Mouse (Mus musculus): Measurements from ENCODE around the gene Rmdn2. TPM values are rescaled to one million over a fixed set of nuclear protein-coding genes. Genes with fewer than 3 reads are reported as not detected.

The Rmdn2 gene
- polyA plus RNA-seq (2012; ENCODE audit: insufficient read depth, insufficient read length, missing spikeins) = 5.5 and 7.3 TPM in 2 replicates

DNA sequence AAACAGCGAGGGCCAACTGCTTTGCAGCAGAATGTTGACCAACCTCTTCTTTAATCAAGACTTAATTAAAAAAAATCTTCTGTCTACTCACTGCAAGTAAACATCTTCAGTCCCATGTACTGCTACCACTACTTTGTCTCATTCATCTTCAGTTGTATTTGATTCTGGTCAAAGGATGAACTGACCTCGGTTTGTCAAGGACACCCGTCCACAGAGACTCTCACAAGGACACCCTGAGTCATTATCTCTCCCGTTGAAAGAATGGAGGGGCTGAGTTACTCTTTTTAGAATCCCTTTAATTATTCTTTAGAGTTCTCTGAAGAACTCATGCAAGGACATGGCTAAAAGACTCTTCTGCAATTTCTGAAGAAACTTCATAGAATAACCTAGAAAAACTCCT is at the start of gene Rmdn2:
Gene Rmdn2, plus strand, starts transcription at position 319 of the 400 bp plus-strand sequence.
- peaks cover 8% of the 10 kb centered on the region for H3K4me1 ChIP-seq (ENCODE audit: control insufficient read depth, insufficient read depth, low read length)
- H3K27ac ChIP-seq (ENCODE audit: insufficient read depth, low read depth, low read length) = no peak within 1 kb of the TSS
- TF ChIP-seq CTCF (IDR thresholded peaks at IDR 0.05; ENCODE audit: low read depth, low read length) = no peak
- TF ChIP-seq POLR2A (IDR thresholded peaks at IDR 0.05; ENCODE audit: borderline replicate concordance, low read depth, low read length) = no peak
- H3K4me3 ChIP-seq (ENCODE audit: insufficient read depth, low read length) = no peak within 1 kb of the TSS

DNA sequence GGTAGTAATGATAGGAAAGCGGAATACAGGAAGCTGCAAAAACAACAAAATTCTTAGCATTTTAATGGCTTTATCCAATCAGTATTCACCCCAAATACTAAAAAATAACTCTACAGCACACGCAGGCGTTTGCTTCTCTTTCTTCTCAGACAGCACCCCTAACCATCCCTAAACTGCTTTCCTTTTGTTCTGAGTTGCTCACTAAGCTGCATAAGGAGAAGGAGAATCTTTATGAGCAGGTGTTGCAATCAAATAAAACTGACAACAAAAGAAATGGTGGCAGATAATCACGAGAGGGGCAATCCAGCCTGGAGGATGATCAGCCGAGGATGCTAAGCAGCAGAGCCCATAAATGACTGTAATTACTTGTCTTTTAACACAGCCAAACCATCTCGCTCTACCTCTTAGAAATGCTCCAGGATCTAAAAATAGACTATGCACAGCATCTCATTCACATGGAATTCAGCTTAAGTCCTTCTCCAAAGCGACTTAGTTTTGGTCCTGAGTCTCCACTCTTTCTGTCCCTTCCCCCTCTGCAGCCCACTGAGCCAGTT is 48.5 kb upstream of the Rmdn2 start:
- no peak overlapping the region for H3K4me3 ChIP-seq (ENCODE audit: insufficient read depth, low read length)
- H3K27ac ChIP-seq (ENCODE audit: insufficient read depth, low read depth, low read length) = no peak overlapping the region
- H3K4me1 ChIP-seq (ENCODE audit: control insufficient read depth, insufficient read depth, low read length) = no peaks in the 10 kb centered on the region
- no peak for TF ChIP-seq POLR2A (IDR thresholded peaks at IDR 0.05; ENCODE audit: borderline replicate concordance, low read depth, low read length)
- TF ChIP-seq CTCF (IDR thresholded peaks at IDR 0.05; ENCODE audit: low read depth, low read length) = no peak

DNA sequence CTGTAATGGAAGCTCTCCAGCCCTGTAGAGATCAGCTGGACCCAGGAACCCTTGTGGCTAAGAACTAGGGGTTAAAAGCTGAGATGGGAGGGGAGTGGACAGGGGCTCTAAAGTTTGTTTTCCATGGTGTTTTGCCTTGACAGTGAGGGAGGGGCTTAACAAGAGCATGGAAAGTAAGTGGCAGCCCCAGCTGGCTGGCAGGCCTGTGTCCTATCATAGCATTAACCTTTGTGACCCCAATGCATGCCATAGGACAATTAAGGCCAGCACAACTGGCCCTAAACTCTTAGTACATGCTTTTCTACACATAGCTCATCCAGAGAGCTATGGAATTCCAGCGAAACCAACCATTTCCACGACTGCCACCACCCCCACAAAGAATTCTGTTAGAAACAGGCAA is 47.9 kb upstream of the Rmdn2 start:
- no peak for TF ChIP-seq POLR2A (IDR thresholded peaks at IDR 0.05; ENCODE audit: borderline replicate concordance, low read depth, low read length)
- no peak for TF ChIP-seq CTCF (IDR thresholded peaks at IDR 0.05; ENCODE audit: low read depth, low read length)
- no peak overlapping the region for H3K4me3 ChIP-seq (ENCODE audit: insufficient read depth, low read length)
- no peaks in the 10 kb centered on the region for H3K4me1 ChIP-seq (ENCODE audit: control insufficient read depth, insufficient read depth, low read length)
- no peak overlapping the region for H3K27ac ChIP-seq (ENCODE audit: insufficient read depth, low read depth, low read length)

DNA sequence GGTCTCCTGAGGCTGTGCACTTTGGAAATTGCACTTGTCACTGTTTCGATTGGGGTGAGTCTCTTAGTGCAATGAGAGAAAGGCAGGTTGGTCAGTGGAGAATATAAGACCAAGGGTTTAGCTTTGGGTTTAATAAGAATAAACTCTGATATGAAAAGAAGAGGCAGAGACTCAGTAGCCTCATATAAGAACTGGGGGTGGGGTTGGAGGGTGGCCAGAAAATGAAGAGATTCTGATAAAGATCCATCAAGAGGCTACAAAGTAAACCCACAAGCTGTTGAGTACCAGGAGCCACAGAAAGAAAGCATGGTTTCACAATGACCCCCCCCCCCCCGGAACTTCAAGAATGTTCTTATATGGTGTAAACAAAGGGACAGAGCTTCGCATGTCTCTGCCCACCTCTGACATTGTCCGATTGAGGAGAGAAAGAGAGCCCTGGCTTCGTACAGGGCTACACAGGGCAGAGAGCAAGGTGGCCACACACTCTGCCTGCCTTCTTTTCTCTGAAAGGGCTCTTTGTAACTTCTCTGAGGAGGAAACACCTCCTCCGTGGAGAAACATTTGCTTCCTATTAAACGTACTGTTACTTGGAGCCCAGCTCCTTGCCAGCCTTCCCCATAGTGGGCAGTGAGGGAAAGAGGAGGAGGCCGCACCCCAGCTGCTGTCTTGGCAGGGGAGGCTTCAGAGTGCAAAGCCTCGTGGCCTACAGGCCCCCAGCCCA is 46.3 kb upstream of the Rmdn2 start:
- Histone ChIP-seq H3K4me3 (ENCODE audit: insufficient read depth, low read length) (no peak overlapping the region), H3K4me1 (ENCODE audit: control insufficient read depth, insufficient read depth, low read length) (peaks cover 13% of the 10 kb centered on the region), H3K27ac (ENCODE audit: insufficient read depth, low read depth, low read length) (no peak overlapping the region)
- TF ChIP-seq CTCF (IDR thresholded peaks at IDR 0.05; ENCODE audit: low read depth, low read length) (no peak), POLR2A (IDR thresholded peaks at IDR 0.05; ENCODE audit: borderline replicate concordance, low read depth, low read length) (no peak)

DNA sequence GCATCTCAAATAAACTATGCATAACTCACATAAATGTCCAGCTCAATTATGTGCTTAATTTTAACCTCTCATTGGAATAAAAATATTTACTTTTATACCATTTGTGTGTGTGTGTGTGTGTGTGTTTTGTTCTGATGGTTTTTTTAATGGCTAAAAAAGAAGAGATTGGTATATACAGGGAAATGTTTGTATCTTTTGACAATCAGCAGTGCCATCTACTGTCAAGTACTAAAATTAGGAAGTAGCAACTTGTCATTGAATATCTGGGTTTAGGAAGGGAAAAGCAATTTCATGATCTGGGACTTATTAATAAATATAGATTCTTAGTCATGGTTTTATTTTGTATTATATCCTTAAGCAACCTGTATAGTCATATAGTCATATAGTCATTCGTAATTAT is 43.3 kb upstream of the Rmdn2 start:
- TF ChIP-seq CTCF (IDR thresholded peaks at IDR 0.05; ENCODE audit: low read depth, low read length) (no peak), POLR2A (IDR thresholded peaks at IDR 0.05; ENCODE audit: borderline replicate concordance, low read depth, low read length) (no peak)
- H3K27ac ChIP-seq (ENCODE audit: insufficient read depth, low read depth, low read length) = no peak overlapping the region
- no peak overlapping the region for H3K4me3 ChIP-seq (ENCODE audit: insufficient read depth, low read length)
- peaks cover 13% of the 10 kb centered on the region for H3K4me1 ChIP-seq (ENCODE audit: control insufficient read depth, insufficient read depth, low read length)

DNA sequence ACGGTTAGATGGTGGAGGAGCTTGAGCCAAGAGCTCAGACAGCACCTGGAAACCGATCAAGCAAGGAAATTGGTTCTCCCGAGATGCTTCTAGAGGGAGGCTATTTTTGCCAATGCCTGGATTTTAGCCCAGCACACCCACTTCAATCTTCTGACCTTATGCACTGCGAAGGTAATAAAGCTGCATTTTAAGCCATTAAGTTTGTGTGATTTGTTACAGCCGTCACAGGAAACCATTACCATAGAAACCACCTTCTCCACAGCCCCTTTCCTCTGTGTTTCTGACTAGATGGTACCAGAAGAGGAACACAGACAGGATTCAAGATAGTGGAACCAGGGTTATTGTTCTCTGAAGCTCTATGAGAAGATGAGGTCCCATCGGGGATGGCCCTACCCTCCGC is 33.3 kb upstream of the Rmdn2 start:
- no peak for TF ChIP-seq POLR2A (IDR thresholded peaks at IDR 0.05; ENCODE audit: borderline replicate concordance, low read depth, low read length)
- no peak for TF ChIP-seq CTCF (IDR thresholded peaks at IDR 0.05; ENCODE audit: low read depth, low read length)
- no peak overlapping the region for H3K27ac ChIP-seq (ENCODE audit: insufficient read depth, low read depth, low read length)

DNA sequence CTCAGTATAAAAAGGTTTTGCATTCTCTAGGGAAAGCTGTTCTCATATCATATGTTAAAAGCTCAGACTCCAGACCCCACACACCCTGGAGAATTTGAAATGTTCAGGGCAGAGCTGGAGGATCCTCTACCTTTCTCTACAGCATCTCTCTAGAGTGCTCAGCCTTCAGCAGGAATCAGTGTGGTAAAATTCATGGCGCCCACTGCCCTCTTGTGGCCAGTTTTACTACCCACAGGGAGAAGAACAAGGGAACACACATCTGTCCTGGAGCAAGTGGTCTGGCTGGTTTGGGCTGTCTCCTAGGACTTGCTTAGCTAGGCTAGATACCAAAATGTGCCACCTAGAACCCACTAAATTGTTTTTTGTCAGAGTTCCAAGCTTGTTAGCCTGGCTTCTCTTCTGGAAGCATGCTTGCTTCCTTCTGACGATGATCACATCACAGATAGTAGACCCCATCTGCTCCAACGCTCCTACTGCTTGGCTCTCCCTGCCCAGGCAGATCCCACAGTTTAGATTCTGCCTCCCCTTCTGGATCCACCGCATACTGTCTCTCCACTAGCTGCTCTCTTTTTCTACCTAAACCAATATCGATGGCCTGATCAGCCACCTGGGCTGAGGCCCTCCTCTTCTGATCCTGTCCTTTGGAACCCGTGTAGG is 31.3 kb upstream of the Rmdn2 start:
- Histone ChIP-seq H3K4me1 (ENCODE audit: control insufficient read depth, insufficient read depth, low read length) (peaks cover 16% of the 10 kb centered on the region), H3K4me3 (ENCODE audit: insufficient read depth, low read length) (no peak overlapping the region), H3K27ac (ENCODE audit: insufficient read depth, low read depth, low read length) (no peak overlapping the region)
- TF ChIP-seq CTCF (IDR thresholded peaks at IDR 0.05; ENCODE audit: low read depth, low read length) (peak; percentile 63), POLR2A (IDR thresholded peaks at IDR 0.05; ENCODE audit: borderline replicate concordance, low read depth, low read length) (no peak)

More for the DNA sequence above, 33.3 kb upstream of the Rmdn2 start:
- Histone ChIP-seq H3K4me3 (ENCODE audit: insufficient read depth, low read length) (no peak overlapping the region), H3K4me1 (ENCODE audit: control insufficient read depth, insufficient read depth, low read length) (peaks cover 8% of the 10 kb centered on the region)

DNA sequence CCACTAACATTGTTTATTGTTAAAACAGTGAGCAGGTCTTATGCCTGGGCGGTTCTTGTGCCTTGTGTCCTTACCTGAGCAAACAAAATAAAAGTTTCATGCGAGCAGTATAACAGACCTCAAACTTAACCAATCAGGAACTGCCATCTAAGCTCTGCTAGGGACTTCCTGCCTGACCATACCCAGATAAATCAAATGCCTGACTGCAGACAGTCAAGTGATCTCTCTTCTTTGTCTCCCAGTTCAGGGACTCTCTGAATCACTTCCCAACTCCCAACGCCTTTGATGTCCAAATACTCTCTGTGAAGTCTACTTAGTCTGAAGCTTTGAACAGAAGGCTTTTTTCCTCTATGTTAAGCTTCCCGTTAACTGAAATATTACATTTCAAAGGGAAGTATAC is 28.2 kb upstream of the Rmdn2 start:
- TF ChIP-seq POLR2A (IDR thresholded peaks at IDR 0.05; ENCODE audit: borderline replicate concordance, low read depth, low read length) (no peak), CTCF (IDR thresholded peaks at IDR 0.05; ENCODE audit: low read depth, low read length) (no peak)
- Histone ChIP-seq H3K27ac (ENCODE audit: insufficient read depth, low read depth, low read length) (no peak overlapping the region), H3K4me3 (ENCODE audit: insufficient read depth, low read length) (no peak overlapping the region), H3K4me1 (ENCODE audit: control insufficient read depth, insufficient read depth, low read length) (peaks cover 15% of the 10 kb centered on the region)

DNA sequence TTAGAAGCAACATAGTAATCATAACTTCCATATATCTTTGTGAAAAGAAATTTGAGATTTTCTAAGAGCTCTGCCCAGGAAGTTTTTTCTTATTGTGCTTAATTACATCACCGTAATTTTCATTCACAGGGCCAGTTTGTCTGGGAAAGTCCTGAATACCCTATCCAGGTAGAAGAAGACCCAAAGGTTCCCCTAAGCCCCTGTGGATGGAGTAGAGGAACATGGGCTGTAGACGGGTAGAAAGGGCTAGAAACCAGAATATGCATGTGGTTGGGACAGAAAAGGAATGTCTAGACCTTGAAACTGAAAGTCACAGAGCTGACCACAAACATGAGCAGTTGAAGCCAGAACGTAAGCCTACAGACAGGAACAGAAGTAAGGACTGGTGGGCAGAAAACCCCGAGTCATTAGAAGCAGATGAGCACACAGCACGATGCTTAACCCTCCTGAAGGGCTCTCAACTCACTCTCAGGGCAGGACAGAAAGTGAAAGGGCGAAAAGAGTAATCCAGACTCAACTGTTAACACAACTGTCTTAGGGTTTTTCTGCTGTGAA is 27.3 kb upstream of the Rmdn2 start:
- H3K4me1 ChIP-seq (ENCODE audit: control insufficient read depth, insufficient read depth, low read length) = peaks cover 10% of the 10 kb centered on the region
- no peak overlapping the region for H3K4me3 ChIP-seq (ENCODE audit: insufficient read depth, low read length)
- TF ChIP-seq POLR2A (IDR thresholded peaks at IDR 0.05; ENCODE audit: borderline replicate concordance, low read depth, low read length) = no peak
- no peak for TF ChIP-seq CTCF (IDR thresholded peaks at IDR 0.05; ENCODE audit: low read depth, low read length)
- H3K27ac ChIP-seq (ENCODE audit: insufficient read depth, low read depth, low read length) = no peak overlapping the region

DNA sequence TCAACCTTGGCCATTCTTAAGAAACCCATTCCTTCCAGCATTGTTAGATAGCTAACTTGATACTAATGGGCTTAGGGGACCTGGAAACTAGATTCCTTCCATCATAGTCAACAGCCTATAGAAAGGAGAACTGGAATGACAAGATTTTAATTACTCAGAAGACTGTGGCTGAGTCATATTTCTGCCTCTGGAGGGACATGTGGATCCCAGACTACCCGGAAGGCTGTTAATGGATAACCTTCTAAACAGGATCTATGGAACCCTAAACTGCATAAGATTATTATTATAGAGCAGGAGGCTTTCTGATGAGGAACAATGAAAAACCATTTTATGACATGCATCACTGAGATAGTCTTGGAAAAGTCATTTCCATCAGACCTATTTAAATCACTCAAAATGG is 21.8 kb upstream of the Rmdn2 start:
- Histone ChIP-seq H3K4me3 (ENCODE audit: insufficient read depth, low read length) (no peak overlapping the region), H3K27ac (ENCODE audit: insufficient read depth, low read depth, low read length) (no peak overlapping the region), H3K4me1 (ENCODE audit: control insufficient read depth, insufficient read depth, low read length) (no peaks in the 10 kb centered on the region; the same call in 1 of the 2 replicates)
- TF ChIP-seq POLR2A (IDR thresholded peaks at IDR 0.05; ENCODE audit: borderline replicate concordance, low read depth, low read length) (no peak), CTCF (IDR thresholded peaks at IDR 0.05; ENCODE audit: low read depth, low read length) (no peak)

All from bone marrow macrophage, adult 2 months (primary cell).